Mouse (Mus musculus): ENCODE data around the gene Hist2h2aa1. TPM values are rescaled to one million over a fixed set of nuclear protein-coding genes. Genes with fewer than 3 reads are reported as not detected.
"Not testable (repeated sequence)": the region's sequence is repeated elsewhere in the genome, so short reads cannot be mapped to it uniquely, and the experiment has no call there.

The Hist2h2aa1 gene
- polyA plus RNA-seq, 1 experiment: 9.2 TPM

- H3K4me1 ChIP-seq (ENCODE audit: control insufficient read depth, insufficient read depth, low read length): not testable (repeated sequence)
- peak; percentile 28 for TF ChIP-seq POLR2A (IDR thresholded peaks at IDR 0.05; ENCODE audit: low read depth, low read length)
- H3K4me3 ChIP-seq (ENCODE audit: insufficient read depth, low read length): peak within 1 kb of the TSS; percentile 46
- H3K27ac ChIP-seq (ENCODE audit: insufficient read depth, low read length): peak within 1 kb of the TSS; percentile 91
Observed at GRCm38 (mm10) chr3:96239949-96240798, 5.1 kb upstream of the Hist2h2aa1 start, which contains the start of gene Hist2h2aa2. Hist2h2aa2 (minus strand) TSS chr3:96240276.

- Histone ChIP-seq H3K4me1 (ENCODE audit: control insufficient read depth, insufficient read depth, low read length) (peaks cover 8% of the 10 kb centered on the region), H3K27ac (ENCODE audit: insufficient read depth, low read length) (peak overlapping the region; percentile 80), H3K4me3 (ENCODE audit: insufficient read depth, low read length) (no peak overlapping the region)
- TF ChIP-seq CTCF (IDR thresholded peaks at IDR 0.05; ENCODE audit: borderline replicate concordance, insufficient read depth, low read length) (no peak), POLR2A (IDR thresholded peaks at IDR 0.05; ENCODE audit: low read depth, low read length) (no peak)
Observed at GRCm38 (mm10) chr3:96240799-96241197, 4.5 kb upstream of the Hist2h2aa1 start.

DNA sequence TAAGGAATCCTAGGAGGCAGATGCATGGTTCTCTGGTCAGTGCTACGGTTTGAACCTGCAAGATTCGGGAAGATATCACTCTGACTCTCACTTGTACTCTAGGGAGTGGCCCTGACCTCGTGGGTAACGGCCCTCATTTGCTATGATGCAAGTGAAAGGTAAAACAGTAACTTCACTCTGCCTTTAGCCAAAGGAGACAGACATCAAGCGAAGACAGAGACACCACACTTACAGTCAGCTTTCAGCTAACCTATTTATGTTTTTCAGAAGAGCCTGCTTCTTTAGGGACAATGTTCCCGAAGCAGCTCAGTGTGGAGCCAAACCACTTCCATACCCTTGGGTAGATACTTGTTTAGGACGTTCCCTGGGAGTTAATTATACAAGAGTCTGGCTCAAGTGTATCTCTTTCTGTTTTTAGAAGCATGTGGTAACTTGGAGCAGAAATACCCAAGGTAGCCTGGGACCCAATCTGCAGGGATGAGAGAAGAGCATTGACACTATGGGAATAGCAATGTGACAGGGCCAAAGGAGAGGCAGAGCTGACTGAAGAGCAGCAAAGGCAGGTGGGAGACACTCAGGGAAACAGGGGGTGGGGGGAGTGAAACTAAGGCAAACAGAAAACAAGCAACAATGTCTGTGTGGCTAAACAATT is 1.2 kb upstream of the Hist2h2aa1 start:
- Histone ChIP-seq H3K4me3 (ENCODE audit: insufficient read depth, low read length) (no peak overlapping the region), H3K27ac (ENCODE audit: insufficient read depth, low read length) (peak overlapping the region; percentile 93; the same call in 1 of the 2 replicates), H3K4me1 (ENCODE audit: control insufficient read depth, insufficient read depth, low read length) (peaks cover 4% of the 10 kb centered on the region; the same call in 1 of the 2 replicates)
- TF ChIP-seq POLR2A (IDR thresholded peaks at IDR 0.05; ENCODE audit: low read depth, low read length) (no peak; the same call in 1 of the 2 replicates), CTCF (IDR thresholded peaks at IDR 0.05; ENCODE audit: borderline replicate concordance, insufficient read depth, low read length) (no peak)

GRCm38 (mm10) chr3:96246018-96246417 is 721 bp downstream of the Hist2h2aa1 start:
- H3K4me3 ChIP-seq (ENCODE audit: insufficient read depth, low read length): peak overlapping the region; percentile 32; the same call in 1 of the 2 replicates
- H3K27ac ChIP-seq (ENCODE audit: insufficient read depth, low read length): peak overlapping the region; percentile 81
- H3K4me1 ChIP-seq (ENCODE audit: control insufficient read depth, insufficient read depth, low read length): not testable (repeated sequence)
- peak; percentile 55 for TF ChIP-seq POLR2A (IDR thresholded peaks at IDR 0.05; ENCODE audit: low read depth, low read length)

DNA sequence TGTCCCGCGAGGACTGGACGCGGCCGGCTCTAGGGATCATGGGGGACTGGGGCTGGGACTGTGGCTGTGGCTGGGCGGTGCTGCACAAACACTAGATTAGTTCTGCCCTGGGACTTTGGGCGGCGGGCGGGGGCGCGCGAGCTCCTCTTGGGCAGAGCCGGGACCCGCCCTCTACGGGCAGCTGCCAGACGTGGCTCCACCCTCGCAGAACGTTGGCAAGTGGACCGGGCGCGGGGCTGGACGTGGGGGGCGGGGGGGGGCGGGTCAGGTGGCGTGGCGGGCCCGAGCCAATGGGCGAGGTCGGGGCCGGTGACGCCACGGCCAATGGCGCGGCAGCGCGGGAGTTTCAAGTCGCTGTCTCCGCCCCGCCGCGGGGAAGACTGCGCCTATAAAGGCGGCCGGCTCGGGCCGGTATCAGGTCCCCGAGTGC is 1.1 kb downstream of the Hist2h2aa1 start, which contains the start of gene Hist2h3c1:
TSS of gene Hist2h3c1 (plus strand) at position 259 of the 430 bp plus-strand sequence.
- not testable (repeated sequence) for H3K4me1 ChIP-seq (ENCODE audit: control insufficient read depth, insufficient read depth, low read length)
- H3K4me3 ChIP-seq (ENCODE audit: insufficient read depth, low read length): peak within 1 kb of the TSS; percentile 67
- H3K27ac ChIP-seq (ENCODE audit: insufficient read depth, low read length): peak within 1 kb of the TSS; percentile 81

GRCm38 (mm10) chr3:96247356-96248140 is 2.3 kb downstream of the Hist2h2aa1 start:
- Histone ChIP-seq H3K4me1 (ENCODE audit: control insufficient read depth, insufficient read depth, low read length) (peaks cover 4% of the 10 kb centered on the region; the same call in 1 of the 2 replicates), H3K27ac (ENCODE audit: insufficient read depth, low read length) (peak overlapping the region; percentile 48; the same call in 1 of the 2 replicates), H3K4me3 (ENCODE audit: insufficient read depth, low read length) (peak overlapping the region; percentile 67)
- peak; percentile 57 for TF ChIP-seq POLR2A (IDR thresholded peaks at IDR 0.05; ENCODE audit: low read depth, low read length)
- TF ChIP-seq CTCF (IDR thresholded peaks at IDR 0.05; ENCODE audit: borderline replicate concordance, insufficient read depth, low read length): no peak

- peaks cover 4% of the 10 kb centered on the region; the same call in 1 of the 2 replicates for H3K4me1 ChIP-seq (ENCODE audit: control insufficient read depth, insufficient read depth, low read length)
- H3K27ac ChIP-seq (ENCODE audit: insufficient read depth, low read length): no peak overlapping the region
- TF ChIP-seq CTCF (IDR thresholded peaks at IDR 0.05; ENCODE audit: borderline replicate concordance, insufficient read depth, low read length): no peak
- 0 out of 2 replicates have a peak, but pooled peaks have one; percentile 53 for TF ChIP-seq POLR2A (IDR thresholded peaks at IDR 0.05; ENCODE audit: low read depth, low read length)
- H3K4me3 ChIP-seq (ENCODE audit: insufficient read depth, low read length): peak overlapping the region; percentile 5
Observed at GRCm38 (mm10) chr3:96248141-96249033, 3.1 kb downstream of the Hist2h2aa1 start.

GRCm38 (mm10) chr3:96249034-96249345 is 3.7 kb downstream of the Hist2h2aa1 start:
- peaks cover 4% of the 10 kb centered on the region; the same call in 1 of the 2 replicates for H3K4me1 ChIP-seq (ENCODE audit: control insufficient read depth, insufficient read depth, low read length)
- TF ChIP-seq CTCF (IDR thresholded peaks at IDR 0.05; ENCODE audit: borderline replicate concordance, insufficient read depth, low read length): no peak
- TF ChIP-seq POLR2A (IDR thresholded peaks at IDR 0.05; ENCODE audit: low read depth, low read length): no peak
- peak overlapping the region; percentile 5; the same call in 1 of the 2 replicates for H3K4me3 ChIP-seq (ENCODE audit: insufficient read depth, low read length)
- H3K27ac ChIP-seq (ENCODE audit: insufficient read depth, low read length): no peak overlapping the region

- no peaks in the 10 kb centered on the region; the same call in 1 of the 2 replicates for H3K4me1 ChIP-seq (ENCODE audit: control insufficient read depth, insufficient read depth, low read length)
- no peak overlapping the region for H3K4me3 ChIP-seq (ENCODE audit: insufficient read depth, low read length)
- H3K27ac ChIP-seq (ENCODE audit: insufficient read depth, low read length): no peak overlapping the region
- TF ChIP-seq CTCF (IDR thresholded peaks at IDR 0.05; ENCODE audit: borderline replicate concordance, insufficient read depth, low read length) (no peak), POLR2A (IDR thresholded peaks at IDR 0.05; ENCODE audit: low read depth, low read length) (no peak)
Observed at GRCm38 (mm10) chr3:96250890-96251289, 5.6 kb downstream of the Hist2h2aa1 start.
